ENCODE assay signal across 9 mouse cellular contexts in genomic region chr15:94601339-94601738, GRCm38 (mm10). TPM values are rescaled to one million over a fixed set of nuclear protein-coding genes. Genes with fewer than 3 reads are reported as not detected.
A peak's percentile ranks its signal among the peaks of the same experiment; 100 is the strongest.
DNase-seq lines count a peak whose midpoint lies in the region; ATAC-seq and TF ChIP-seq lines count a peak whose summit lies in the region.
"Had no signal": no experiment of that assay in that cellular context is flagged by ENCODE, and none has a peak within 500 bp of the region (broad histone marks: within the 10 kb centered on the region; RNA-seq: fewer than 3 reads in every experiment).

No protein-coding gene starts in this region.

- peak; percentile 64 for ATAC-seq in cerebellum, adult (ENCODE audit: insufficient number of reproducible peaks, low FRiP score, low TSS enrichment)
- ATAC-seq in neural tube, embryonic 11.5 days (ENCODE audit: insufficient read depth, low FRiP score, low TSS enrichment), result no peak
- ATAC-seq in neural tube, embryonic 15.5 days (ENCODE audit: low FRiP score), result no peak
- ATAC-seq in granulocyte monocyte progenitor cell, adult 5-6 weeks (replicated peaks; ENCODE audit: poor library complexity, severe bottlenecking), result peak; percentile 97
- peak; percentile 39; the same call in 1 of the 2 replicates for ATAC-seq in liver, embryonic 11.5 days (replicated peaks; ENCODE audit: low FRiP score)

- no peaks in the 10 kb centered on the region for H3K36me3 ChIP-seq in neural tube, embryonic 11.5 days (ENCODE audit: control insufficient read depth, insufficient read depth, low read length)
- H3K36me3 ChIP-seq in neural tube, embryonic 15.5 days, result no peaks in the 10 kb centered on the region
- no peaks in the 10 kb centered on the region for H3K36me3 ChIP-seq in liver, embryonic 11.5 days (ENCODE audit: control insufficient read depth, insufficient read depth, low read length)

- no peaks in the 10 kb centered on the region for H3K9me3 ChIP-seq in neural tube, embryonic 11.5 days (ENCODE audit: control insufficient read depth, low read length)
- no peaks in the 10 kb centered on the region for H3K9me3 ChIP-seq in neural tube, embryonic 15.5 days (replicated peaks)
- no peaks in the 10 kb centered on the region for H3K9me3 ChIP-seq in liver, embryonic 11.5 days (ENCODE audit: control insufficient read depth, low read length)

- H3K4me1 ChIP-seq in neural tube, embryonic 11.5 days (ENCODE audit: control insufficient read depth, insufficient read depth, low read length), result no peaks in the 10 kb centered on the region
- H3K4me1 ChIP-seq in neural tube, embryonic 15.5 days, result no peaks in the 10 kb centered on the region
- H3K4me1 ChIP-seq in bone marrow, adult 2 months (ENCODE audit: control insufficient read depth, insufficient read depth, low read length), result no peaks in the 10 kb centered on the region
- H3K4me1 ChIP-seq in liver, embryonic 11.5 days (replicated peaks; ENCODE audit: control insufficient read depth, insufficient read depth, low read length), result 0 out of 2 replicates have a peak, but pooled peaks cover 3% of the 10 kb centered on the region

- no peaks in the 10 kb centered on the region for H3K27me3 ChIP-seq in neural tube, embryonic 11.5 days (ENCODE audit: control insufficient read depth, insufficient read depth, low read length)
- no peaks in the 10 kb centered on the region for H3K27me3 ChIP-seq in neural tube, embryonic 15.5 days (replicated peaks)
- no peaks in the 10 kb centered on the region for H3K27me3 ChIP-seq in liver, embryonic 11.5 days (replicated peaks; ENCODE audit: control insufficient read depth, insufficient read depth, low read length)

- DNase-seq in cerebellum, adult 11 months, result no peak
- DNase-seq in neural tube, embryonic 11.5 days (ENCODE audit: low spot score), result peak; percentile 55
- no peak for DNase-seq in liver, embryonic 11.5 days (ENCODE audit: low spot score)
- DNase-seq in skeletal muscle tissue, adult 2 months (ENCODE audit: low read depth, low spot score), result peak; percentile 11

- no peak overlapping the region for H3K4me2 ChIP-seq in neural tube, embryonic 11.5 days (ENCODE audit: low read depth)
- H3K4me2 ChIP-seq in neural tube, embryonic 15.5 days, result no peak overlapping the region
- no peak overlapping the region for H3K4me2 ChIP-seq in liver, embryonic 11.5 days

- H3K27ac ChIP-seq in neural tube, embryonic 11.5 days (ENCODE audit: low read depth, low read length), result no peak overlapping the region
- no peak overlapping the region for H3K27ac ChIP-seq in neural tube, embryonic 15.5 days (replicated peaks)
- H3K27ac ChIP-seq in bone marrow, adult 2 months (ENCODE audit: control insufficient read depth, insufficient read depth, low read depth, low read length, poor library complexity), result no peak overlapping the region
- no peak overlapping the region for H3K27ac ChIP-seq in liver, embryonic 11.5 days (ENCODE audit: low read depth, low read length)

- no peak overlapping the region for H3K9ac ChIP-seq in neural tube, embryonic 11.5 days (ENCODE audit: low read length)
- H3K9ac ChIP-seq in neural tube, embryonic 15.5 days (replicated peaks), result no peak overlapping the region
- no peak overlapping the region for H3K9ac ChIP-seq in liver, embryonic 11.5 days (ENCODE audit: low read depth, low read length)

- 24% methylated on average over 3 of the region's 3 CpGs for WGBS in neural tube, embryonic 11.5 days
- 23% methylated on average over 3 of the region's 3 CpGs for WGBS in neural tube, embryonic 15.5 days
- 16% methylated on average over 3 of the region's 3 CpGs for WGBS in bone marrow, adult 2 months
- WGBS in liver, embryonic 11.5 days, result 16% methylated on average over 3 of the region's 3 CpGs

- no peak for TF ChIP-seq POLR2A in bone marrow, adult 2 months (IDR thresholded peaks at IDR 0.05; ENCODE audit: borderline replicate concordance, control insufficient read depth, low read depth, low read length)

- TF ChIP-seq CTCF in bone marrow, adult 2 months (IDR thresholded peaks at IDR 0.05; ENCODE audit: control insufficient read depth, insufficient read depth, low read length), result peak; percentile 45; the same call in 1 of the 2 replicates

- no peak overlapping the region for H3K4me3 ChIP-seq in neural tube, embryonic 11.5 days (ENCODE audit: low read depth, low read length)
- no peak overlapping the region for H3K4me3 ChIP-seq in neural tube, embryonic 15.5 days (replicated peaks)
- H3K4me3 ChIP-seq in bone marrow, adult 2 months (replicated peaks; ENCODE audit: control insufficient read depth, low read depth, low read length), result no peak overlapping the region
- H3K4me3 ChIP-seq in liver, embryonic 11.5 days (ENCODE audit: low read depth, low read length), result no peak overlapping the region
- H3K4me3 ChIP-seq: myocyte had no signal

RNA-seq across cellular contexts. Expression of gene Twf1, which starts 11.7 kb away (rescaled TPM):
- 106 and 107 TPM in 2 replicates for polyA plus RNA-seq in neural tube, embryonic 11.5 days (2014; fragmentation: Nextera tagmentation; extraction: Ambion mirVana)
- 66.3 and 73.4 TPM in 2 replicates for polyA plus RNA-seq in neural tube, embryonic 15.5 days (2015; fragmentation: Nextera tagmentation; extraction: Ambion mirVana)
- polyA plus RNA-seq in bone marrow, adult 2 months (2011; ENCODE audit: insufficient read depth, insufficient read length, low replicate concordance, missing spikeins), result 10.3 and 12.9 TPM in 2 replicates
- total RNA-seq in granulocyte monocyte progenitor cell, adult 5-6 weeks (2014; fragmentation: Nextera tagmentation), result 27.7 and 37.0 TPM in 2 replicates
- total RNA-seq in granulocyte monocyte progenitor cell, adult 5-6 weeks (2017), result 26.0 and 34.6 TPM in 2 replicates
- polyA plus RNA-seq in liver, embryonic 11.5 days (2014; fragmentation: Nextera tagmentation; extraction: Ambion mirVana), result 48.6 and 51.9 TPM in 2 replicates

RNA-seq across cellular contexts. Expression of gene Tmem117, which starts 27.7 kb away (rescaled TPM):
- polyA plus RNA-seq in neural tube, embryonic 11.5 days (2014; fragmentation: Nextera tagmentation; extraction: Ambion mirVana), result 3.1 and 3.8 TPM in 2 replicates
- polyA plus RNA-seq in neural tube, embryonic 15.5 days (2015; fragmentation: Nextera tagmentation; extraction: Ambion mirVana), result 19.3 and 22.1 TPM in 2 replicates
- 0.72 and 2.0 TPM in 2 replicates for polyA plus RNA-seq in bone marrow, adult 2 months (2011; ENCODE audit: insufficient read depth, insufficient read length, low replicate concordance, missing spikeins)
- total RNA-seq in granulocyte monocyte progenitor cell, adult 5-6 weeks (2014; fragmentation: Nextera tagmentation), result not detected in 2 replicates
- total RNA-seq in granulocyte monocyte progenitor cell, adult 5-6 weeks (2017), result not detected in 2 replicates
- polyA plus RNA-seq in liver, embryonic 11.5 days (2014; fragmentation: Nextera tagmentation; extraction: Ambion mirVana), result 0.18 TPM in 1 of 2 replicates, not detected in the other

RNA-seq across cellular contexts. Expression of gene Irak4, which starts 57.9 kb away (rescaled TPM):
- polyA plus RNA-seq in neural tube, embryonic 11.5 days (2014; fragmentation: Nextera tagmentation; extraction: Ambion mirVana), result 2.6 and 3.4 TPM in 2 replicates
- polyA plus RNA-seq in neural tube, embryonic 15.5 days (2015; fragmentation: Nextera tagmentation; extraction: Ambion mirVana), result 2.0 and 3.5 TPM in 2 replicates
- polyA plus RNA-seq in bone marrow, adult 2 months (2011; ENCODE audit: insufficient read depth, insufficient read length, low replicate concordance, missing spikeins), result 4.8 and 11.4 TPM in 2 replicates
- 20.8 and 26.3 TPM in 2 replicates for total RNA-seq in granulocyte monocyte progenitor cell, adult 5-6 weeks (2014; fragmentation: Nextera tagmentation)
- total RNA-seq in granulocyte monocyte progenitor cell, adult 5-6 weeks (2017), result 20.9 and 22.9 TPM in 2 replicates
- 6.1 and 6.3 TPM in 2 replicates for polyA plus RNA-seq in liver, embryonic 11.5 days (2014; fragmentation: Nextera tagmentation; extraction: Ambion mirVana)

RNA-seq across cellular contexts. Expression of gene Pus7l, which starts 58.0 kb away (rescaled TPM):
- 10.9 and 11.9 TPM in 2 replicates for polyA plus RNA-seq in neural tube, embryonic 11.5 days (2014; fragmentation: Nextera tagmentation; extraction: Ambion mirVana)
- 5.1 and 7.6 TPM in 2 replicates for polyA plus RNA-seq in neural tube, embryonic 15.5 days (2015; fragmentation: Nextera tagmentation; extraction: Ambion mirVana)
- polyA plus RNA-seq in bone marrow, adult 2 months (2011; ENCODE audit: insufficient read depth, insufficient read length, low replicate concordance, missing spikeins), result 0.68 and 1.4 TPM in 2 replicates
- 14.8 and 19.8 TPM in 2 replicates for total RNA-seq in granulocyte monocyte progenitor cell, adult 5-6 weeks (2014; fragmentation: Nextera tagmentation)
- 14.1 and 18.4 TPM in 2 replicates for total RNA-seq in granulocyte monocyte progenitor cell, adult 5-6 weeks (2017)
- polyA plus RNA-seq in liver, embryonic 11.5 days (2014; fragmentation: Nextera tagmentation; extraction: Ambion mirVana), result 12.0 and 13.5 TPM in 2 replicates

Comparison
In these comparisons a context has a peak if more than half of its experiments do, and no peak if none do; other contexts are left out.
1. ATAC-seq: peak in cerebellum, adult (single experiment), granulocyte monocyte progenitor cell, adult 5-6 weeks (single experiment) and liver, embryonic 11.5 days (single experiment); none in neural tube, embryonic 11.5 days (single experiment) and neural tube, embryonic 15.5 days (single experiment).
2. DNase-seq: peak in neural tube, embryonic 11.5 days (single experiment) and skeletal muscle tissue, adult 2 months (single experiment); none in cerebellum, adult 11 months (single experiment) and liver, embryonic 11.5 days (single experiment).